Mouse (Mus musculus): ENCODE measurements at regions not wholly inside any gene's neighbourhood (a gene's known extent, or its start where the extent isn't known, plus 50 kb on each side); places are given as distances from the start of the nearest gene placed in this dataset.
A peak's percentile ranks its signal among the peaks of the same experiment; 100 is the strongest.

GRCm38 (mm10) chr11:56165759-56166158 lies 124.9 kb upstream of the Nmur2 start:
- no peak for DNase-seq (ENCODE audit: low spot score)

GRCm38 (mm10) chr11:56160286-56160685 lies 119.5 kb upstream of the Nmur2 start:
- DNase-seq (ENCODE audit: low spot score) = no peak

DNA sequence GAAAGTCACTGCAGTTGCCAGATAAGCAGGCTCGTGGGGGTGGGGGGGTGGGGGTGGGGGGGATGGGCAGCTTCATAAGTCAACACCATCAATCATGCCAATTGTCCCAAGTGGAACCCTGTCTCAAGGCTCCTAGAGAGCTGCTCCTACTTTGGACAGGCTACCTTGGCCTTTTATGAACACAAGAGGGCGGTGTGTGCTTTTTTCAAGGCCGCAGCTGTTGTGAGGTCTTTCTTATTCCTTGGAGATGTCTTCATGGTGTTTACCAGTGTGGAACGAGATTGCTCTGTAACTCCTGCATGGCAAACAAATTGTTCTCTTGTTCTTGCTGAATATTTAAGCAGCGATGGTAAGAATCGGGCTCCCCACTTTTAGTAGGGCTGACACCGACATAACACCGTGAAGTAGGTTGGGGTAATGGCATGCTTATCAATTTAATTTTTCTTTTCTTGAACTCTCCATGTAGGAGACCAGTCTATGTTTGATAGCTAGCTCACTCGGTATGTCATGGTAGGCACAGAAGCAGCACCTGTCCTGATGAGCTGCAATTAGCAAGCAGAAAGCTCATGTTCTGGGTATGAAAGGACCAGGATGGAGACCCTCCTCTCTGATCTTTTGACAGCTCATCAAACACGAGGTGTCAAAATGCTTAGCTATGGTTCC lies 118.7 kb upstream of the Nmur2 start:
- peak; percentile 7 for DNase-seq (ENCODE audit: low spot score)

DNA sequence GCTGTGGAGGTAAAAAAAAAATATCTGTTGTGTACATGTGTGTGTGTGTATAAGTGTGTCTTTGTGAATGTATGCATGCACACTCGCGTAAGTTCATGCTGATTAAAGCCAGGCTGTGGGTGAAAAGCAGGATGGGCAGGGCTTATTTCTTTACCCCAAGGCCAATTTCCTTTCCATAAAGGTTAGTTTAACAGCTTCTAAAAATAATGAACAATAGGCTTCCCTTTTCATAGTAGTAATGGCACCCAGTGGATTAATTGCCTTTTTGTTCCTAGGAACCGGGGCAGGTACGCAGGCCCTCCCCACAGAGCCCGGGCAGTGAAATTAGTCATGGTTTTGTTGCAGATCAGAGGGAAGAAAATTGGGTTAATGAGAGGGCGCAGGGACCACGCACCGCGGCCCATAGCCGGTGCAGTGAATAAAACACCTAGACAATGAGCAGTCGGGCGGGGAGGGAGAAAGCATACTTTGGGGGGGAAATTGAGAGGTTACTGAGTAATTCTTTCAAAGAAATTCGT lies 110.1 kb upstream of the Nmur2 start:
- no peak for DNase-seq (ENCODE audit: low spot score)

- no peak for DNase-seq (ENCODE audit: low spot score)
Observed at GRCm38 (mm10) chr11:56149752-56150151, 108.9 kb upstream of the Nmur2 start.

DNA sequence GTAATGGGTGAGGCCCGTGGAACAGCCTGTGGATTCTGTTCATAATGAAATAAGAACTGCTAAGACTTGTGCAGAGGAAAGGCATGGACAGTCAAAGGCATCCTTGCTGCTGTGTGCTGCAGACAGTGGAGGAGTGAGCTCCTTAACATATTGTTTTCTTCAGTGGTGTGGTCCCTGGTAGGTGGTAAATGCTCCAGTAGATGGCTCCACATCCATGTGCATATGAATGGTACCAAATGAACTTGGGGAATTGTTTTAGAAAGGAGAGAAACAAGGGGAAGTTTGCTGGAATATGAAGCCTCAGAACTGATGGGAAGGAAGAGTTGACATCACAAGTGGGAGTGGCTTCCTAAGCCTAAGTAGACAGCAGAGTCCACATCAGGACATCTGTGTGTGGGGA lies 108.1 kb upstream of the Nmur2 start:
- no peak for DNase-seq (ENCODE audit: low spot score)

- DNase-seq (ENCODE audit: low spot score) = no peak
Observed at GRCm38 (mm10) chr11:56146708-56147107, 105.9 kb upstream of the Nmur2 start.

DNA sequence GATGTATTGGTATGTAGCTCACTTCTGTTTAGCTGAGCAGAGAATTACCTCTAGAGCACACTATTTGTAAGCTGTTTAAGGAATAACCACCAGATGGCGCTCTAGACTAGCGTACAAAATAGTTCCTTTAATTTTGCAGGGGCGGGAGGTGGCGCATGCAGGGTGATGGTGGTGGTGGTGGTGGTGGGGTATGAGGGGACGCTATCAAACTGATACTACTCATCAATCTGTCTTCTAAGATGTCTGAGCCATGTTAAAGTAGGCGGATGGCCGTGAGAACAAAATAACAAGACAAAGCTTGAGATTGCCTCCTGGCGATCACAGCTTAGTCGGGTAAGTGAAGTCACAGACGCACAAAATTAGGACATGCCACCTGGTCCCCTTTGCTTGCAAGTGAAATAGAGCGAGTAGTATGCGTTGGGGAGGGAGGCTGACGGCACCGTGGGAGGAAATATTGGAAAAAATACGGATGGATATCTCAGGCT lies 90.6 kb upstream of the Nmur2 start:
- peak; percentile 9 for DNase-seq (ENCODE audit: low spot score)

DNA sequence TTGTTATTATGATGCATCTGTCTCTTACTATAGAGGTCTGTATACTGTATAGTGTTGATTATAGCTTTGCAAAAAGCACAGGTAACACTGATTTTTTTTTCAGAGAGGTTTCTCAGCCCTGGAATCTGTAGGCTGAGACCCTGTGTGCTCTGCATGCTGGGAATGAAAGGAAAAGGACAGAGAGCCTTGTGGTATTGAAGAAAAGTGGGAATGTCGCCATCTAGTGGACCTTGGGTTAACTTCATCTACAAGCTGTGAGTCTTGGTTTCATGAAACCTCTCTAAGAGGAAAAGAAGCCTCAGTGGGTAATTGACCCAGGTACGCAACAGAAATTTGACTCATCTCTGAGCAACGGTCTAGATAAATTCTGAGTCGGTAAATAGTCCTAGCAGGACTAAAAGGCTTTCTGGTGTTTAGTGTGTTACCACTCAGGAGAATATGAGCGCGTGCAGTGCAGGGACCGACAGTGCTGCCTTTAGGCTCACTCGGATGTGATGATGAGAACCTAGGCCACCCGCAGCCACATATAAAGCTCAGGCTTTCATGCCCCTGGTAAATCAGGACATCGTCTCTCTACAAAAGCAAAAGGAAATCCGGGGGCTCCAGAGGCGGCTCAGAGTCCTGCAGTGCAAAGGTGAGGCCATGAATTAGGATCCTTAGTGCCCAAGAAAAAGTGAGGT lies 75.9 kb upstream of the Nmur2 start:
- DNase-seq (ENCODE audit: low spot score) = peak; percentile 10

- DNase-seq (ENCODE audit: low spot score) = peak; percentile 54
Observed at GRCm38 (mm10) chr11:56107929-56108328, 67.1 kb upstream of the Nmur2 start.

DNA sequence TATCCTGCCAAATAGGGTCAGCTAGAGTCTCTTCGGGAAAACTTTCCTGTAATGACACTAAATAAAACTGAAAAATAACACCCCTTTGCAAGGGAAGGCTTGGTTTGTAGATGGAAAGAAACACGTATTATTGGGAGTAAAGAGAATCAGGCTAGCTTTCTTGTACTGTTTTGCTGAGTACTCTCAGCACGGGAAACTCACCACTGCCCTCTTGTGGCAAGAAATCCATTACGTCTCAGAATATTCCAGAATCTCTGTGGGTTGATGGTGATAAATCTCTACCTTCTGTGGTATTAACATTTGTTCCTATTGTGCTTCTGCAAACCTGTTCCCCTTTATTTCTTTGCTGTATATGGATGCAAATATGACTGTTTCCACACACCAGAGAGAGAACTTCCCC lies 64.8 kb upstream of the Nmur2 start:
- DNase-seq (ENCODE audit: low spot score) = no peak

- no peak for DNase-seq (ENCODE audit: low spot score)
Observed at GRCm38 (mm10) chr11:56092891-56093290, 52.1 kb upstream of the Nmur2 start.
